Mouse (Mus musculus): ENCODE results near the gene Bmpr2.

- TF ChIP-seq POLR2A (IDR thresholded peaks at IDR 0.05; ENCODE audit: insufficient read depth, low read depth, low read length) (no peak), CTCF (IDR thresholded peaks at IDR 0.05) (no peak)
Measured at GRCm38 (mm10) chr1:59825421-59825820, 62.2 kb downstream of the Bmpr2 start.

All from heart, adult 2 months (tissue).